Mouse (Mus musculus) embryonic facial prominence, embryonic 11.5 days (tissue): ENCODE measurements around the gene Gm3252. TPM values are rescaled to one million over a fixed set of nuclear protein-coding genes. Genes with fewer than 3 reads are reported as not detected.
"Not testable (repeated sequence)": the region's sequence is repeated elsewhere in the genome, so short reads cannot be mapped to it uniquely, and the experiment has no call there.

Experiments used
- ATAC-seq: fragments of 200-750 bp; cut with Nextera tagmentation; replicated peaks from 2 replicates; pipeline ENCODE4 v1.8.0; 2017; ENCODE audit warnings: low read depth; ENCODE audit not compliant: insufficient number of reproducible peaks, low FRiP score, low TSS enrichment
- DNase-seq: peaks from one replicate; pipeline ENCODE4 v3.0.0-alpha.2; 2015; ENCODE audit warnings: low spot score
- H3K27ac ChIP-seq: fragments of 300-500 bp; sonication (generic); replicated peaks from 2 replicates; pipeline ENCODE4 v1.5.1; 2014; ENCODE audit warnings: mild to moderate bottlenecking, low read depth, low read length, control low read depth
- H3K27me3 ChIP-seq: fragments of 300-500 bp; sonication (generic); 2 replicates; pipeline ENCODE4 v1.6.1; 2014; ENCODE audit warnings: mild to moderate bottlenecking, low read length, moderate library complexity, mixed read lengths; ENCODE audit not compliant: control insufficient read depth, insufficient read depth
- H3K36me3 ChIP-seq: fragments of 300-500 bp; sonication (generic); replicated peaks from 2 replicates; pipeline ENCODE4 v1.6.1; 2014; ENCODE audit warnings: low read depth, mild to moderate bottlenecking, low read length, moderate library complexity, mixed read lengths; ENCODE audit not compliant: control insufficient read depth, insufficient read depth
- H3K4me1 ChIP-seq: fragments of 300-500 bp; sonication (generic); 2 replicates; pipeline ENCODE4 v1.6.1; 2014; ENCODE audit warnings: low read length, mixed read lengths; ENCODE audit not compliant: control insufficient read depth, insufficient read depth
- H3K4me2 ChIP-seq: fragments of 300-500 bp; sonication (generic); 2 replicates; pipeline ENCODE4 v1.6.1; 2014; ENCODE audit warnings: low read depth, mild to moderate bottlenecking, control low read depth, low read length, moderate library complexity
- H3K4me3 ChIP-seq: fragments of 300-500 bp; sonication (generic); 2 replicates; pipeline ENCODE4 v1.5.1; 2014; ENCODE audit warnings: low read depth, low read length, control low read depth
- H3K9ac ChIP-seq: fragments of 300-500 bp; sonication (generic); replicated peaks from 2 replicates; pipeline ENCODE4 v1.6.1; 2014; ENCODE audit warnings: mild to moderate bottlenecking, control low read depth, low read length
- H3K9me3 ChIP-seq: fragments of 300-500 bp; sonication (generic); replicated peaks from 2 replicates; pipeline ENCODE4 v1.6.1; 2016; ENCODE audit warnings: mild to moderate bottlenecking, low read length, inconsistent platforms, mixed read lengths; ENCODE audit not compliant: control insufficient read depth
- WGBS: fragments of 180-500 bp; shearing (Covaris S2); extraction: QIAGEN DNeasy Blood & Tissue Kit; methylation state at CpG from one replicate; pipeline ENCODE4 v1.1.7; 2014; 5-methylcytosine and 5-hydroxymethylcytosine counted together
- polyA plus RNA-seq: library from polyadenylated mRNA; unstranded; fragments of >200 nt; fragmentation: Nextera tagmentation; extraction: Ambion mirVana; gene quantifications from 2 replicates; pipeline ENCODE4 v1.2.1, GENCODE M21; 2014

The Gm3252 gene
- polyA plus RNA-seq = 0.81 and 0.88 TPM in 2 replicates

DNA sequence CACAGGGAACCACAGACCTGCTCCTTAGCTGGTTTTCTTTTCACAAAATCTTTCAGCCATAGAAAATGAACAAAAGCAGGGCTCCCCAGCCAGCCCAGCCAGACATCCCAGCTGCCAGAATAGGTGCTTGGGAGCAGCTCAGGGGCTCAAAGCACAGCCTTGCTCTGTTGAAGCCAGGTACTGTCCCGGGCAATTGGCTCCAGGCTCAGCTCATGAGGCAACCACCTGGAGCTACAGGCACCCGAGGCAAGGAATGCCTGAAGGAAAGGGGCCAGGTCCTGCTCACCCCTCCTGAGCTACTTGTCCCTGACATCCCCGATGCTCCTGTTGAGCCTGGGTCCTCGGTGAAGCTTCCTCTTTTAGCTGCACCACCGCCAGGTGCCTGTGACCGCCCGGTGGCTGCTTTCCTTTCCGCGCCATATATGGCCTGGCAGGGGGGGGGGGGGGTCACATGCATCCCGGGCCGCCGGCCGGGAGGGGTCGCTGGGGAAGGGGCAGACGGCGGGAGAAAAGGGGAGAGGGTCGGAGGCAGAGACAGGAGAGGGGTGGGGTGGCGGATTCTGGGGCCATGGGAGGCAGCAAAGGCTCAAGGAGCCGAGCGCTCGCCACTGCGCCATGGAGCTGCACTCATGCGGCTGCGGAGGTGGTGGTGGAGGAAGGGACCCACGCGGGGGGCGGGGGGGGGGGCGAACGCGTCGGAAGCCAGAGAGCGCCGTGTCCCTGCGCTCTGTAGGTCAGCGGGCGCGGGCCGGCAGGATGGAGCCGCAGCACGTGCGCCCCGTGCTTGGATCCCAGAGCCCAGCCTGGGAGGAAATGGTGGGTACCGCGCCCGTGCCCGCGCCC, at the start of gene Gm3252:
TSS of gene Gm3252 (plus strand) at position 738 of the 843 bp plus-strand sequence.
- WGBS = 0% methylated on average over 9 of the region's 47 CpGs
- ATAC-seq, H3K36me3 ChIP-seq, H3K9me3 ChIP-seq, H3K27me3 ChIP-seq, H3K27ac ChIP-seq, H3K4me1 ChIP-seq: not testable (repeated sequence)
- Histone ChIP-seq H3K4me3 (peak within 1 kb of the TSS; percentile 23), H3K9ac (0 out of 2 replicates have a peak within 1 kb of the TSS, but pooled peaks have one; percentile 32), H3K4me2 (peak within 1 kb of the TSS; percentile 25)
- DNase-seq = peak; percentile 0

GRCm38 (mm10) chr14:4708938-4709337, 17.6 kb upstream of the Gm3252 start, which contains the start of gene Gm7876:
Gene Gm7876 (plus strand): TSS chr14:4709238.
- not testable (repeated sequence) for H3K9me3 ChIP-seq, H3K27me3 ChIP-seq, H3K36me3 ChIP-seq, H3K27ac ChIP-seq, H3K9ac ChIP-seq, H3K4me3 ChIP-seq, H3K4me1 ChIP-seq, DNase-seq, H3K4me2 ChIP-seq, ATAC-seq
- 84% methylated on average over 1 of the region's 2 CpGs for WGBS

GRCm38 (mm10) chr14:4776037-4776436, 49.5 kb downstream of the Gm3252 start, which contains the start of gene Gm9602:
Gene Gm9602 (plus strand): TSS chr14:4776337.
- not testable (repeated sequence) for DNase-seq, H3K4me3 ChIP-seq, H3K27me3 ChIP-seq, H3K9me3 ChIP-seq, ATAC-seq, H3K4me1 ChIP-seq, H3K9ac ChIP-seq, H3K36me3 ChIP-seq, H3K27ac ChIP-seq, H3K4me2 ChIP-seq
- WGBS = no CpG with 5 or more reads among the region's 2 CpGs

Other genes with a start within 250 kb of the Gm3252 start
- not detected in 2 replicates for gene Gm3182, start 245.0 kb upstream of the Gm3252 start, polyA plus RNA-seq
- gene Gm3047, start 171.4 kb upstream of the Gm3252 start, polyA plus RNA-seq = not detected in 2 replicates
- not detected in 2 replicates for gene Gm8159, start 94.4 kb upstream of the Gm3252 start, polyA plus RNA-seq
- 0.31 and 0.35 TPM in 2 replicates for gene Gm3239, start 62.6 kb upstream of the Gm3252 start, polyA plus RNA-seq
- not detected in 2 replicates for gene Gm7876, start 17.5 kb upstream of the Gm3252 start, polyA plus RNA-seq
- not detected in 2 replicates for gene Gm9602, start 49.6 kb downstream of the Gm3252 start, polyA plus RNA-seq
- gene Gm3269, start 111.3 kb downstream of the Gm3252 start, polyA plus RNA-seq = not detected in 2 replicates
- gene Gm3264, start 128.8 kb downstream of the Gm3252 start, polyA plus RNA-seq = 1.1 and 1.7 TPM in 2 replicates
- not detected in 2 replicates for gene Gm3278, start 165.6 kb downstream of the Gm3252 start, polyA plus RNA-seq